Mouse (Mus musculus): ENCODE results near the gene Rbpms2.

DNA sequence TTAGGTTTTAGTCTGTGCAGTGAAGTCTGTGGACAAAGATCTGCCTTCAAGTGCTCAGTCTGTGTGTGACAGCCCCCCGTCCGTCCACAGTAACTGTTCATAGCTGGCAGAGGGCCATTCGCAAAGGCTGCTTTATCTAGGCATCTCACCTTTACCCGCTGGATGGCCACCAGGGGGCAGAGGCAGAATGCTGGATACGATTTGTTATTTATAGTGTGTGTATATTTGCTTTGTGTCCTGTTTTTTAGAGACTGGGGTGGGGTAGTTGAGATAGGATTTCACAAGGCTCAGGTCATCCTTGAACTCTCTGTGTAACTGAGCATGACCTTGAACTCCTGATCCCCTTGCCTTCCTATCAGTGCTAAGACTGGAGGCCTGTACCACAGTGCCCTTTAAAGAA, 36.6 kb downstream of the Rbpms2 start:
- TF ChIP-seq POLR2A (IDR thresholded peaks at IDR 0.05; ENCODE audit: borderline replicate concordance, control insufficient read depth, low read depth, low read length), result no peak
- TF ChIP-seq CTCF (IDR thresholded peaks at IDR 0.05; ENCODE audit: control insufficient read depth, insufficient read depth, low read length), result peak; percentile 75

All from bone marrow, adult 2 months (tissue).